Mouse (Mus musculus): ENCODE data around the gene Cox7a2l.

The Cox7a2l gene

DNA sequence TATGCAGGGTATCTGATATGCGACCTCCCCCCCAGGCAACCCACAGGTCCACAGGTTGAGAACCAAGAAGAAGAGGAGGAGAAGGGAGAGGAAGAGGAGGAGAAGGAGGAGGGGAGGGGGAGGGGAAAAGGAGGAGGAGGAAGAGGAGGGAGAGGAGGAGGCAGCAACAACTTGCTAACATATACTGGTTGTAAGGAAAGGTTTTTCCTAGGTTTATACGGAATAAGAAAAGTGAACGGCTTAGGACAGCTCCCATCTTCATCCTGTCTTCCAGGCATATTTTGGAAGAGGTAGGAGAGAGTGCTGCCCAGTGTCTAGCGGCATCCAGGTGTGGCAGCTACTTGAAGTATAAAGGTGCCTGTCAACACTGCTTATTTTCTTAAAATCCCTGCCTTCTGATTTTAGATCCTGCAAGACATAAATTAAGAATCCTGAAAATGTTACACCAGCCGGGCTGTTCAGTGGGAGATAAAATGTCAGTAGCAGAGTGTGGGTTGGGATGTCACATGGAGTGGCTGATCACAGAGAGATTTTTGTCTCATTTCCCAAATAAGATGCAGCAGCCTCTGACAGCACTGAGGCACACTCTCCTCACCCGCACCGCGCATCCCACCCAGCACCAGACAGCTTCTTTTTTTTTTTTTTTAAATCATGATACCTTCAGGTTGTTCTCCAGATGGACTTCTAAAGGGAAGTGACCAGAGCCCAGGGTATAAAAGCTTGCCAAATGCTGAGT is at the start of gene Cox7a2l:
Gene Cox7a2l (minus strand): TSS at position 51 of the 736 bp plus-strand sequence.
- DNase-seq (ENCODE audit: low spot score): no peak

DNA sequence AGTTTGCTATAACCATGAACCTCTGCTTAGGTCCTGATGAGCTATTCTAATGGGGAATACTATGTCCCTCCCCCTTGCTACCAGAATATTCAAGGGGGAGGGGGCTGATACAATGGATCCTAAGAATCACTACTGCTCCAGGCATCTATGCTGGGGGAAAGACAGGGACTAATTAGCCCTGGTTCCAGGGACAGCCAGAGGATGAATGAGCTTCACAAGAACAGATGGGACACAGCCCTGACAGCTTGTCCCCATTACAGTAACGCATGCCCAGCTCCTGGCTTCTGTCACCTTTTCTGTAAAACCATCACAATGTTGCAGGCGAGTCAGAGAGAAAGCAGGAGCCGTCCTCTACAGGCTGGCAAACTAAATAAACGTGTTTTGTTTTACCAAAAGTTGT is 48.4 kb upstream of the Cox7a2l start:
- no peak for DNase-seq (ENCODE audit: low spot score)

DNA sequence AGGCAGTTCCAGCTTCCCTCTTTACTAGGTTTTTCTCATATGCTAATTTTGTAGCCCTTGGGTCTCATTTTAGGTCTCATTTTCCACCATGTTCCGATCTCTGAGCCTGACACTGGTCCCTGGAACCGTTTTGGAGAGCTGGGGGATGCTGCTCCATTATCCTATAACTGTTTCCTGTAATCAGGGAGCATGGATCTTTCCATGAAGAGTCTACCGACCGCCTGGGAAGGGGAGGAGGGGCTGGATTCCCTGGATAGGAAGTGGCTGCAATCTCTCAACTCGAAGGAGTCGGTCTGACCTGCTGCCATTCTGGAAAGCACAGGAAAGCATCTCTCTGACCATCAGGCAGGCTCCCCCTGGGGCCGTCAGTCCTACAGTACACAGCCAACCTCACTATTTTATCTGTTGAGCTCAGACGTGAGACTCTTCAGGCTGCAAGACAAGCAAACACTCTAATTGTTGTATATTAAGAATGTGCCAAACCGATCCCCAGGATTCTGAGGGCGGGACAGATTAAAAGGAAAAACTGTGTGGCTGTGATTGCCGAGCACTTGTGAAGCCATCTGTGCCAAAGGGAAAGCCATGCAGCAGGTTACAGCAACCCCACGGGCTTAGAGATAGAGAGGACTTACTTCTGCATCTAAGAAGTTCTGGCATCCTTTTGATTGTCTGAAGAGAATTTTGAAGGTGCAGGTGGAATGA is 47.1 kb upstream of the Cox7a2l start:
- DNase-seq (ENCODE audit: low spot score): no peak

DNA sequence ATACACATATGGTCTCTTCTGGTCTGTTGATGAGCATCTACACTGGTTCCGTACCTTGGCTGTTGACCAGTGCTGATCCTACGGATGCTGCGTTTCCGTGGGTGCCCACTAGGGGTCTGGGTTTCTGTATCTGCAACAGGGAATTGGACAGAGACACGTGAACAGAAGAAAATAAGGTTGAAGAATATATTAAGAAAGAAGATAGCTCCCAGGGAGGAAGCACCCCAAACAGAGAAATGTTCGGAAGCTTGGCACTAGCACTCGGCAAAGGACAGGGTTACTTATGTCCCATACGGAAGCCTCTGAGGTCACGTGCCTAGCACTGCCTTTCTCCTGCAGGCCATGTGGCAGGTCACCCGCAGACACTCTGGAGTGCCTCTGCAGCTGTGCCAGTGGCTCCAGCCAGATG is 46.6 kb upstream of the Cox7a2l start:
- peak; percentile 60 for DNase-seq (ENCODE audit: low spot score)

DNA sequence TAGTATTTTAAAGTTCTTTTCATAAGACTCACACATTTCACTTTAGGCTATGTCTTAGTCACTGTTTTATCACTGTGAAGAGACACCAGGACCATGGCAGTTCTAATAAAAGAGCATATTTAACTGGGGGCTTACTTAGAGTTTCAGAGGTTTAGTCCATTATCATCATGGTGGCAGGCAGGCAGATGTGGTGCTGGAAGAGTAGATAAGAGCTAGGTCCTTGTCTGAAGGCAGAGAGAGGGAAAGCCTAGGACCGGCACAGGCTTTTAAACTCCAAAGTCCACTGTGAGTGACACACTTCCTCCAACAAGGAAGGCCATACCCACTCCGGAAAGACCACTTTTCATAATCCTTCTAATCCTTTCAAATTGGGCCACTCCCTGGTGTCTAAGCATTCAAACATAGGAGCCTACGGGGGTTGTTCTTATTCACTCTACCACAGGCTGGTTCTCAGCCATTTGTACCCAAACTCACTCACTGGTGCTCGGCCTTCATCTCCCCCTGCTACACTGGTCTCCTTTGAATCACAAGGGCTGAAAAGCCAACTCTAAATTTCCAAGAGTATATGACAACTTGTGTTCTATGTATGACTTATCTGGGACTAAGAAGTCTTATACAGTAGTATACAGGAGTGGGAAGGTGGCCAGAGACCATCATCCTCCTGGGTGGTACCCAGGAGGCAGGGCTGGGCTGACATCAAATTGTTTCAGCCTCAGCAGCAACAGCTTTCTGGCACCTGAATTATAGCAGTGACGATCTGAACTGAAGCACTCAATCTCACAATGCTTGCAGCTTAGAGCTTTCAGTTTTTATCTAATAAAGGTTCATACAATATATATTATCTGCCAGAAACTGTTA is 45.3 kb upstream of the Cox7a2l start:
- DNase-seq (ENCODE audit: low spot score): no peak

DNA sequence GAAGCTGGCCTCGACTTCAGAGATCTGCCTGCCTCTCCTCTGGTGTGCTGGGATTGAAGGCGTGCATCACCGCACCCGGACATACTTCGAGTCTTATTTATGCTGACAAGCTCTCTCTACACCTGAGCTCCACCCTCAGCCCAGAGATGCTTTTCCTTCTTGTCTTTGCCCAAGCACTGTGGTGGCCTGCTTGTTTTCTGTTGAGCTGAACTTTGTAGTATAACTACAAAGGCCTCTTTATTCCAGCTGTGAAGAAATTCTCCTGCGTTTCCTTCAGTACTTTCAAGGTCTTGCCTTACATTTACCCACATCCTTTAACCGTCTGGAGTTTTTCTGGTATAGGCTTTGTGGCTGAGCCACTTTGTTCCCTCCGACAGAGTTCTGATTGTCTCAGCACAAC is 42.0 kb upstream of the Cox7a2l start:
- DNase-seq (ENCODE audit: low spot score): no peak

DNA sequence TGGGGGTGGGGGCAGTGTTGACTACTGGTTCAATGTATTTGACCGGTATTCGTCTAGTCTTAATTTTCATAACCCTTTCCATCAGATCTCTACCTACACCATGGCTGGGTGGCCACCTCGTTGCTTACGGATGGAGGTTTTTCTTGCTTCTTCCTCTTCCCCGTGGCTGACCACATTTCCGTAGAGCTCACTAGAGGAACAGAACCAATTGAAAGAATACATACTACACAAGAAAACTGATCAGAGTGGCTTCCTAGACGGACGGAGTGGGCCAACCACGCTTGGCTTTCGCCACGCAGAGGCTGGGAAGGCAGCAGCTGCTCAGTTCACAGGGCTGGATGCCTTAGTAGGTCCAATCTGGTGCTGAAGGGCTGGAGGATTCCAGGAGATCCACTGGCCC is 38.7 kb upstream of the Cox7a2l start:
- no peak for DNase-seq (ENCODE audit: low spot score)

DNA sequence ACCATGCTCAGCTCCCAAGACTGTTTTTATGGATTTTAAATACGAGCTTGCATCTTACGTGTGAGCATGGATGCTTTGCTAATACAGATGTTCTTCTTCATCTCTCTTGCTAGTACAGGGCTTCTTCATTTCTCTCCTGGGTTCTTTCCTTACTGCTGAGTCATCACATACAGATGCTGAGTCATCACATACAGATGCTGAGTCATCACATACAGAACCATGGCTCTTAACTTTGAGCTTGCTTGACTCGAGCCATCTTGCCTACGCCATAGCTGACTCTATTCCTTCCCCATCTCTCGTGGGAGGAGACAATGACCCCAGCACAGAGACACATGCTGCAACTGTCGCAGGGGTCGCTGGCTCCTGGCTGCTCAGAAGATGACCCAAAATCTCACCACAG is 37.9 kb upstream of the Cox7a2l start:
- no peak for DNase-seq (ENCODE audit: low spot score)

DNA sequence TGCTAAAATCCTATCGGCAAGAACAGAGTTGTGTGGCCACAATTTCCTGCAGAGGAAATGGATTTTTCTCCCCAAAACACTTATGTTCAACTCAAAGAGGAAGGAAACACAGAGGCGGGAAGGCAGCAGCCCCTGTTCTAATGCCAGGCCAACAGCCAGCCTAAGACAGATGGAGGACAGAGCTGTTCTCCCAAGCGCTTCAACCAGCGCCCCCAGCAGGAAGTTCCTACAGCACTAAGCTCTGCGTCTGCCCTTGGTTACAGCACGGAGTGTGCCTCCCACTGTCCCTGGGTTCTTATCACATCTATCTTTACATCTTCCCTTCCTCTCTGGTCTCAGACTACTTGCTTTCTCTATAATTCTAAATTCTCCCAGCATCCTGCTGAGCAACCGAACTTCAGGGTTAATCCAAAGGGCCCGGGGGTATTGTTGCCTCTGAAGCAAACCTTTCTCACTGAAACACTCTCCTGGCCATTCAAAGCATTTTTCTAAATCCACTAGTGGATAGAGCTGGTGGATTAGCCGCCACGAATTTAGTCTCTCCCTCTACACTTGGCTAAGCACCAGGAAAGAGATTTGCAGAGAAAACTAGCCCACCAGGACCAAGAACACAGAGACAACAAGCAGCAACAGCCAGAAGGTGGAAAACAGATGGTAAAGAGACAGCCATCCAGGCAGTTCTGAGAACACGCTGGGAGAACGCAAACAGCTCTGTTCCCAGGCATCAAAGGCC is 31.5 kb upstream of the Cox7a2l start:
- no peak for DNase-seq (ENCODE audit: low spot score)

DNA sequence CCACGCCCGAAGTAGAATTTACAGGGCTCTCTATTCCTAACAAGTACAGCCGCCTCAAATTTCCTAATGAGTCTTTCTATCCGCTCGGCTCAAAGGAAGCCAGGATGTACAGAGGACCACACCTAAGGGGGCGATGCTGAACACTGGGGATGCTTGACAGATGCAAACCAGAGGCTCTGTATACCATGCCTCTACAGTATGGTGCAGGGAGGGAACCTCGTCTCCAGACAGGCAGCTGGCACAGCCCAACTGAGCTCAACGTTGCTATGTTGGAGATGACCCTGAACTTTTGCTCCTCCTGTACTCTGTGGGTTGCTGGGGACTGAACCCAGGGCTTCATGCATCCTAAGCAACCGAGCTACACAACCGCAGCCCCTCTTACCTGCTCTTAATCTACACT is 30.0 kb upstream of the Cox7a2l start:
- DNase-seq (ENCODE audit: low spot score): no peak

DNA sequence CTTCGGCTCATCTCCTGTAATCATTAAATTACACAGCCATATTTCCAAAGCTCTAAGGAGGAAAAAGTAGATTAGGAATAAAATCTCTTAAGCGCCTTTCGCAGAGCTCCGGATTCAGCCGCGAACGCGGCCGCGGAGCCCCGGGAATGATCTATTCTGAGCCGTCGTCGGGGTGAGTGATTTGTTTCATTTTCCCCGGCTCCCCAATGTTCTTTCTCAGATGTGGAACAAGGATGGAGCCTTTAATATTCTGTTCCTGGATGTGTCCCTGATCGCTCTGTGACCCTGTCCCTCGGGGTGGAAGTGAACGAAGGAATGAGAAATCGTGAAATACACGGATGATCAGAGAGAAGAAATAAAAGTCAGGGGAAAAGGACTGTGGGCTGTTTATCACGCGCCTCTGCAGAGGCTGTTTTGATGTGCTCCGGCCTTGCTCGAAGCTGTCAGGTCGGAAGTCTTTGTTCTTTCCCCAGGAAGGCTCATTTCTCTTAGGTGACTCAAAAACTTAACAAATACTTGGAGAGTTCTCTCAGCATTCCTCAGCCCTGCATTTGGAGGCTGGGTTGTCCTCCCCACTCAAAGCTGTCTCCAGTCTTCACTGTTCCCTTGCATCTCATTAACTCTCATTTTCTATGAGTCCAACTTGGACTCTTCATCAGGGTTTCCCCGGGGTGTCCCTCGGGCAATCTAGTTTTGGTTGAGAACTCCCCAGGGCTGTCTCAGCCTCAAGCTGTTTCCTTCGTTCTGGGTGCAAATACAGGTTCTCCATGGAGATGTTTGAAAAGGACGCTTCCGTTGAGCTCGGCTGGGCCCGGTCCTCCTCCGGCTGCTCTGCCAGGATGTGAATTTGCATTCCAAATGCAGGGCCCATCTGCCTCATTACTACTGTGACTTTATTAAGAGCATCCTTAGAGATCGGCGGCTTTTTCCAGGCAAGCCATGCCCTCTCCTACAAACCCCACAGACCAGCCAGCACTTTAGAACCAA is 28.9 kb upstream of the Cox7a2l start:
- DNase-seq (ENCODE audit: low spot score): no peak

DNA sequence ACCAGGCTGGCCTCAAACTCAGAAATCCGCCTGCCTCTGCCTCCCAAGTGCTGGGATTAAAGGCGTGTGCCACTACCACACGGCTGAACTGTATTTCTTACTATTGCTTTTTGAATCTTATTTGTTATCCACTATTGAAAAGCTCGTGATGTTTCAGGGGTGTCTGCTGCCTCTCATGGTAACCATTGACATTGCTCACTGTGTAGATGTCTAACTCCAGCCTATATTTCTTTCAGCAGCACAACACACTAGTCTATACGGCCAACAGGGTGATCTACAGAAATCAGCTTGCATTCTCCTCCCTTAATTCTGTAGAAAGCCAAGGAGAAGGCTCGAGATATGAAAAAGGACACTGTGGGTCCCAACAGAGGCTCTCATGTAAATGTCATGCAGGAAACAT is 28.1 kb upstream of the Cox7a2l start:
- DNase-seq (ENCODE audit: low spot score): no peak

DNA sequence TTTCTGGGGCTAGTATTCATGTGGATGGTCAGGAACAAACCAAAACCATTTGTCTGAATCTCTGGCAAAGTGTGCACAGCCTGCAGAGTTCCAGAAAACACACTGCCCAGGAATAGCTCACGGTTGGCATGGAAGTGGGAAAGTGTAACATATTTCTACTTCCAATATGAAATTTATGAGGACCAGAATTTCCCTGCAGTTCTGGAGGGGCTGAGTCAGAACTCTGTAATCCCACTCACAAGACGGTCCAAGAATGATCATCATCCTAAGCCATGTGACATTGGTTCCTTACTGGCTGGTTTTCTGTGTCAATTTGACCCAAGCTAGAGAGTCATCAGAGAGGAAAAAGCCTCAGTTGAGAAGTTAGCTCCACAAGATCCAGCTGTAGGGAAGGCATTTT is 25.3 kb upstream of the Cox7a2l start:
- no peak for DNase-seq (ENCODE audit: low spot score)

DNA sequence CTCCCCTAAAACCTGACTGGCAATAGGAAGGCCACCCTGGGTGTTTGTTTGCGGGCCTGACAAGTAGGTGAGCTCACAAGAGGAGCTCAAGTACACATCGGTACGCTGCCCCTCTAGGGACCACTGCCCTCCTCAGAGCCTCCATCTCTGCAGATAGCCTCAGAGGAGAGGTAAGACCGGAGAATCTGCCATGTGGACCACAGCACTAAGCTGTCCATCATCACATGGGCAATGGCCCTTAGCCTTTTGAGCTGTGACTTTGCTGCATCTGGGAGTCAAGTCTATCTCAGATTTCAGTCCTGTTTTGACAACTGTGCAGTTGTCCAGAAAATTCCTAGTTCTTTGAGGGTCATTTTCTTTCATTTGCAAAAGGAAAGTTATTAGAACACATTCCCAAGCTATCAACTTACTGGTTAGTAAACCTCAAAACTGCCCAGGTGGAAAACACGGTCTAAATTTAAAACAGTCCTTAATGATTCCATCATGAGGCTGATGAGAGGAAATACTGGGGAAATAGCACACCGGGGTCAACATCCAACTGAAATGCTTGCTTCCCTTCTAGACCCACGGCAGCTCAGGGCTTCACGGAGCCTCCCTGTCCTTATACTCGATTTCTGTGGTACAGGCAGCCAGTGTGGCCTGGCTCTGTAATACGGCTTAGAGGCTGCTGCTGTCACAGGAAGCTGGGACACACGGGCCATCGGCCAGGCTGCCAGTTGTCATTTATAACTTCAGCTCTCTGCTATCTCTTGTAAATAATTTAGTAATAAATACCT is 22.3 kb upstream of the Cox7a2l start:
- DNase-seq (ENCODE audit: low spot score): no peak

DNA sequence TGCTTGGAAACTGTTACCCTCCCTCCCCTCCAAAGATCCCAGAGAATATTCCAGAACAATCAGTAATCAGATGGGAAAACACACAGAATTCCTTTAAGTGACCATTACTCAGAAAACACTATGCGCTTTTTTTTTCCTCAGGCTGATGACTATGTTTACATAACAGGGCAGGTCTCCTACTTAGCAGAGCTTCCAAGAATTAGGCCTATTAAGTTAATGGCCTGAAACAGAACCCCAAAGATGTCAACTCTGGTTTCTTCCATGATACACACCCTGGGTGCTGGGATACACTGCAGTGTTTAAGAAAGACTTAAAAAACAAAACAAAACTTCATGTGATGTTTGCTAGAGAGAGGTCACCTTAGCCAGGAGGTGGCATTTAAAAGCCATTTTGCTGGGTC is 21.6 kb upstream of the Cox7a2l start:
- DNase-seq (ENCODE audit: low spot score): no peak

DNA sequence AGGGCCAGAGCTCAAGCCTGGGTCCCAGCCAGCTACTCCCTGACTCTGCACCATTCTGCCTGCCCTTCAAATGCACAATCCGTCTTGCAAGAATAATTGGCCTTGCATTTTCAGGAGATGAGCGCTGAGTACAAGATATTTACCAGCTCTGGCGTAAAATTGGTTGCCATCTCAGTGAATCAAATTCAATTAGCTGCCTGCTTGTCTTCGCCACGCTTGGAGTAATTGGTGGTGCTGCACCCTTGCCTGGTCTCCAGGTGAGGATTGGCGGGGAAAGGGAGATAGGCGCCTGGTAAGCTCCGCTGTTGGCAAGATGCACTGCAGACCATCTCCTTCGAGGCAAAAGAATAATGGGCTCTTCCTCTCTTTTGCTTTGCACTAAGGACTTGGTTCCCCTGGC is 21.0 kb upstream of the Cox7a2l start:
- DNase-seq (ENCODE audit: low spot score): no peak

DNA sequence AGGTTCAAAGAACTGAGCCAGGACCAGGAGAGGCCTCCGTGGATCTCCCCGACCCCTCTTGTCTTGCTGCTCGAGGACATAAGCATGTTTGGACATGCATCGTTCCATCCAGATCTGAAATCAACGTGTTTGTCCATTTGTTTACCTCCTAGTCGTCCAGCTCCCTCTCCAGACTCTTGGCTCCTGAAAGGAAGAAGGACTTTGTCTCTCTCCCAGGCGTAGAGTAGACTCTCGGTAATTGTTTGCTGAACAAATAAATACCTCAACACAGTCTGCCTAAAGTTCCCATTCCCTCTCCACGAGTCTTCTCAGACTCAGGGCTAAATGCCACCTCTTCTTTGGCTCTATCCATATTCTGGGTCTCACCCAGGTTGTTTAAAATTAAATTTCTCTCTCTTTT is 16.0 kb upstream of the Cox7a2l start:
- no peak for DNase-seq (ENCODE audit: low spot score)

DNA sequence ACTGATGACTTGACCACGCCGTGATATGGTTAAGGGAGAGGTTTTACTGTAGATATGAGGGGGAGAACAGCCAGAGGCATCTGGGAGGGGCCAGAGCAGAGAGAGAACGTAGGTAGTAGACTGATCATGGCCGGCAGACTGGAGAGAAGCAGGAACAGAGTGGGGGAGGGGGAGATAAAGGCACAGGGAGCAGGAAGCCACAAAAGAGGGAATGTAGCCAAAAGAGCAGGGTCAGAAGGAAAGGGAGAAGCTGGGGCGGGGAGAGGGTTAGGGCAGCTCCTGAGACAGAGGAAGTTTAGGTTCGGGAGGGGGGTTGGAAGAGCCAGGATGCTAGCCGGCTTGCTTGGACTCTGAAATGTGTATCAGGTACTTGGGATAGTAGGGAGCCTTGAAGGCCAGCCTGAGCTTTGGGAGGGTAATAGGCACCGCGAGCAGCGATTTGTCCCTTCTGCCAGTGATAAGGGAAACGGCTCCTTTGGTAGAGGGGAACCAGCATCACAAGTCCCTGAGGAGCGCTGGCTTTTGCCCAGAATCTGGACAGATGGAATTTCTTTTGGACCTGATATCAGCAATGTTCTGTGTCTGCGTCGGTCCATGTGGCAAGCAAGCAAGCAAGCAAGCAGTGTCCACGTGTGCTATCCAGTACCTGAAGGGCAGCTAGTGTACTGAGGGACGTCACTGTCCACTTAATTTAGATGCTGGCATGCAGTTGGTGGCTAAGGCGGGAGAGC is 10.7 kb upstream of the Cox7a2l start:
- DNase-seq (ENCODE audit: low spot score): peak; percentile 20
